ENCODE assay signal across 10 mouse cellular contexts in genomic region chr8:77436013-77436990, GRCm38 (mm10).
DNase-seq lines count a peak whose midpoint lies in the region; ATAC-seq lines count a peak whose summit lies in the region.
"Had no signal": no experiment of that assay in that cellular context is flagged by ENCODE, and none has a peak within 500 bp of the region (broad histone marks: within the 10 kb centered on the region; RNA-seq: fewer than 3 reads in every experiment).

No protein-coding gene starts in this region.

- H3K27me3 ChIP-seq in liver, embryonic 16.5 days (ENCODE audit: control insufficient read depth, insufficient read depth, low read depth, low read length) = no peaks in the 10 kb centered on the region
- H3K27me3 ChIP-seq in liver, embryonic 12.5 days (replicated peaks) = no peaks in the 10 kb centered on the region
- H3K27me3 ChIP-seq in neural tube, embryonic 11.5 days (ENCODE audit: control insufficient read depth, insufficient read depth, low read length) = no peaks in the 10 kb centered on the region

- H3K27ac ChIP-seq in liver, embryonic 16.5 days (ENCODE audit: low read length) = peak overlapping the region; percentile 1; the same call in 1 of the 2 replicates
- no peak overlapping the region for H3K27ac ChIP-seq in liver, embryonic 12.5 days
- peak overlapping the region; percentile 69 for H3K27ac ChIP-seq in brown adipose tissue, adult 24 weeks (replicated peaks; ENCODE audit: low read depth, low read length)
- no peak overlapping the region for H3K27ac ChIP-seq in neural tube, embryonic 11.5 days (ENCODE audit: low read depth, low read length)

- no peaks in the 10 kb centered on the region for H3K9me3 ChIP-seq in liver, embryonic 16.5 days (replicated peaks; ENCODE audit: control insufficient read depth, low read length)
- no peaks in the 10 kb centered on the region for H3K9me3 ChIP-seq in liver, embryonic 12.5 days (replicated peaks)
- no peaks in the 10 kb centered on the region for H3K9me3 ChIP-seq in neural tube, embryonic 11.5 days (ENCODE audit: control insufficient read depth, low read length)

- H3K9ac ChIP-seq in liver, embryonic 16.5 days (ENCODE audit: low read depth, low read length) = no peak overlapping the region
- H3K9ac ChIP-seq in liver, embryonic 12.5 days = no peak overlapping the region
- no peak overlapping the region for H3K9ac ChIP-seq in neural tube, embryonic 11.5 days (ENCODE audit: low read length)

- peak; percentile 70 for DNase-seq in kidney, adult 9 months
- DNase-seq in neural tube, embryonic 11.5 days (ENCODE audit: low spot score) = peak; percentile 18
- no peak for DNase-seq in layer of hippocampus, adult 9-10 months (ENCODE audit: low spot score)
- no peak for DNase-seq in right cerebral cortex, adult 18-20 months
- no peak for DNase-seq in adrenal gland, adult 18-20 months (ENCODE audit: low spot score in 2 of 2)
- DNase-seq: layer of hippocampus, postnatal 36 days; thymus, postnatal 25 days had no signal

- ATAC-seq in liver, embryonic 16.5 days (ENCODE audit: low read depth) = no peak
- no peak for ATAC-seq in liver, embryonic 12.5 days
- no peak for ATAC-seq in neural tube, embryonic 11.5 days (ENCODE audit: insufficient read depth, low FRiP score, low TSS enrichment)

- H3K4me3 ChIP-seq in liver, embryonic 16.5 days (ENCODE audit: low read depth, low read length) = no peak overlapping the region
- H3K4me3 ChIP-seq in liver, embryonic 12.5 days = no peak overlapping the region
- H3K4me3 ChIP-seq in brown adipose tissue, adult 24 weeks (ENCODE audit: insufficient read depth, low read depth, low read length) = no peak overlapping the region
- no peak overlapping the region for H3K4me3 ChIP-seq in neural tube, embryonic 11.5 days (ENCODE audit: low read depth, low read length)

- H3K4me1 ChIP-seq in liver, embryonic 16.5 days (ENCODE audit: control insufficient read depth, low read depth, low read length) = peaks cover 7% of the 10 kb centered on the region
- peaks cover 25% of the 10 kb centered on the region for H3K4me1 ChIP-seq in liver, embryonic 12.5 days
- H3K4me1 ChIP-seq in brown adipose tissue, adult 24 weeks (ENCODE audit: control insufficient read depth, insufficient read depth, insufficient read length, low read length) = peaks cover 15% of the 10 kb centered on the region
- H3K4me1 ChIP-seq in neural tube, embryonic 11.5 days (ENCODE audit: control insufficient read depth, insufficient read depth, low read length) = peaks cover 7% of the 10 kb centered on the region; the same call in 1 of the 2 replicates

- whole genome bisulfite sequencing in liver, embryonic 16.5 days (ENCODE audit: insufficient replicate concordance) = 59% methylated on average over 15 of the region's 15 CpGs
- WGBS in liver, embryonic 12.5 days (ENCODE audit: insufficient replicate concordance) = 66% methylated on average over 15 of the region's 15 CpGs
- 31% methylated on average over 15 of the region's 15 CpGs for WGBS in neural tube, embryonic 11.5 days

- no peak overlapping the region for H3K4me2 ChIP-seq in liver, embryonic 16.5 days (ENCODE audit: low read depth, low read length)
- no peak overlapping the region for H3K4me2 ChIP-seq in liver, embryonic 12.5 days
- no peak overlapping the region for H3K4me2 ChIP-seq in neural tube, embryonic 11.5 days (ENCODE audit: low read depth)

- no peaks in the 10 kb centered on the region for H3K36me3 ChIP-seq in liver, embryonic 16.5 days (ENCODE audit: control insufficient read depth, insufficient read depth)
- H3K36me3 ChIP-seq in liver, embryonic 12.5 days = 0 out of 2 replicates have a peak, but pooled peaks cover 4% of the 10 kb centered on the region
- no peaks in the 10 kb centered on the region for H3K36me3 ChIP-seq in neural tube, embryonic 11.5 days (ENCODE audit: control insufficient read depth, insufficient read depth, low read length)

Comparison
In these comparisons a context has a peak if more than half of its experiments do, and no peak if none do; other contexts are left out.
1. H3K27ac ChIP-seq: peak in liver, embryonic 16.5 days (single experiment) and brown adipose tissue, adult 24 weeks (single experiment); none in liver, embryonic 12.5 days (single experiment) and neural tube, embryonic 11.5 days (single experiment).
2. DNase-seq: peak in kidney, adult 9 months (single experiment) and neural tube, embryonic 11.5 days (single experiment); none in layer of hippocampus, adult 9-10 months (single experiment), right cerebral cortex, adult 18-20 months (single experiment) and adrenal gland, adult 18-20 months (0 of 2).